Mouse (Mus musculus): Measurements from ENCODE around the gene Lrrc2.
A peak's percentile ranks its signal among the peaks of the same experiment; 100 is the strongest.

Lrrc2 gene

GRCm38 (mm10) chr9:110947900-110948299 is 3.4 kb upstream of the Lrrc2 start:
- no peak for DNase-seq (ENCODE audit: low spot score in 2 of 2)

GRCm38 (mm10) chr9:110948813-110949310 is 2.5 kb upstream of the Lrrc2 start:
- no peak for DNase-seq (ENCODE audit: low spot score in 2 of 2)

GRCm38 (mm10) chr9:110950109-110950508 is 1.2 kb upstream of the Lrrc2 start:
- DNase-seq (ENCODE audit: low spot score in 2 of 2) = no peak

- no peak for DNase-seq (ENCODE audit: low spot score in 2 of 2)
These were observed 521 bp downstream of the Lrrc2 start for GRCm38 (mm10) chr9:110951866-110952265.

- no peak for DNase-seq (ENCODE audit: low spot score in 2 of 2)
These were observed 1.1 kb downstream of the Lrrc2 start for GRCm38 (mm10) chr9:110952398-110952797.

GRCm38 (mm10) chr9:110952931-110953549 is 1.7 kb downstream of the Lrrc2 start:
- no peak for DNase-seq (ENCODE audit: low spot score in 2 of 2)

GRCm38 (mm10) chr9:110953550-110954461 is 2.5 kb downstream of the Lrrc2 start:
- peak; percentile 39 to 70 for DNase-seq (ENCODE audit: low spot score in 2 of 2)

- DNase-seq (ENCODE audit: low spot score in 2 of 2) = no peak
These were observed 3.5 kb downstream of the Lrrc2 start for GRCm38 (mm10) chr9:110954681-110955445.

- DNase-seq (ENCODE audit: low spot score in 2 of 2) = no peak
These were observed 4.6 kb downstream of the Lrrc2 start for GRCm38 (mm10) chr9:110955962-110956361.

GRCm38 (mm10) chr9:110959669-110960068 is 8.3 kb downstream of the Lrrc2 start:
- no peak for DNase-seq (ENCODE audit: low spot score in 2 of 2)

- DNase-seq (ENCODE audit: low spot score in 2 of 2) = no peak
These were observed 9.1 kb downstream of the Lrrc2 start for GRCm38 (mm10) chr9:110960230-110961149.

- DNase-seq (ENCODE audit: low spot score in 2 of 2) = no peak
These were observed 10.0 kb downstream of the Lrrc2 start for GRCm38 (mm10) chr9:110961386-110961785.

GRCm38 (mm10) chr9:110963566-110964115 is 12.3 kb downstream of the Lrrc2 start:
- DNase-seq (ENCODE audit: low spot score in 2 of 2) = no peak

- DNase-seq (ENCODE audit: low spot score in 2 of 2) = peak in 1 of 2 experiments; percentile 44
These were observed 13.9 kb downstream of the Lrrc2 start for GRCm38 (mm10) chr9:110965062-110965909.

GRCm38 (mm10) chr9:110965910-110966231 is 14.5 kb downstream of the Lrrc2 start:
- DNase-seq (ENCODE audit: low spot score in 2 of 2) = no peak

- no peak for DNase-seq (ENCODE audit: low spot score in 2 of 2)
These were observed 28.1 kb downstream of the Lrrc2 start for GRCm38 (mm10) chr9:110979411-110979810.

- DNase-seq (ENCODE audit: low spot score in 2 of 2) = no peak
These were observed 31.0 kb downstream of the Lrrc2 start for GRCm38 (mm10) chr9:110982351-110982750.

GRCm38 (mm10) chr9:110984096-110984495 is 32.8 kb downstream of the Lrrc2 start:
- DNase-seq (ENCODE audit: low spot score in 2 of 2) = no peak

- no peak for DNase-seq (ENCODE audit: low spot score in 2 of 2)
These were observed 34.2 kb downstream of the Lrrc2 start for GRCm38 (mm10) chr9:110985541-110985940.

- DNase-seq (ENCODE audit: low spot score in 2 of 2) = no peak
These were observed 34.6 kb downstream of the Lrrc2 start for GRCm38 (mm10) chr9:110985951-110986350.
